Mouse (Mus musculus): Measurements from ENCODE around the gene Pde4d. TPM values are rescaled to one million over a fixed set of nuclear protein-coding genes. Genes with fewer than 3 reads are reported as not detected.
A peak's percentile ranks its signal among the peaks of the same experiment; 100 is the strongest.

Pde4d gene
- total and polyA plus RNA-seq, 3 experiments, result 18.5 to 18.8 TPM; not detected in 1

DNA sequence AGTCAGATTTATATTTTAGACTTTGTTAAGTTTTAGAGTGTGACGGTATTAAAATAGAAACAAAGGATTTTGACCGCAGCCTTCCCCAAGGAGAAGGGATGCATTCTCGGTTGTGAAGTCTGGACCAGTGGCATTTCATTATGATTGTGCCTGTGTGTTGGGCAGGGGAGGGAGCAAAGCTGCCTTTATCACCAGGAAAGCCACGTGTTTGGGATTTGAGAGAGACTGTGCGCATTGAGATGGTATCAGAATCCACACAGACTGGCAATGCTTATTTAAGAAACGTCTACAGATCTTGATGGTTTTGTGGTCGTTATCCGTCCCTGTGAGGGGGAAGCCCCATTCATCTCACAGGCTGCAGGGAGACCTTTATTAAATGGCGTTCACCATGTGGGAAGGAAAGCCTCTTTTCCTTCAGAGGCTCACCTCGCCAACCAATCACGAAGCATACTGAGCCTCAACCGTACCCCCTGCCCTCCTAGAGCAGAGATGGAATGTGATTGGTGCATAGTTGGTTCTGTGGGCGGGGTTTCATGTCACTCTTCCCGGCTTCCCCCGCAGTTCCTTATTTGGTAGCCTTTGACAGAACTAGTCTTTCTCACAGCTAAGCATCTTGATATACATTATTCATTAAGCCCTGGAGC lies 1476.7 kb downstream of the Pde4d start:
- Histone ChIP-seq H3K9me3 (replicated peaks; ENCODE audit: insufficient read depth, low read length) (no peaks in the 10 kb centered on the region), H3K27ac (ENCODE audit: control insufficient read depth, low read depth, low read length) (no peak overlapping the region), H3K4me3 (ENCODE audit: control insufficient read depth in 1 of 2, insufficient read depth in 1 of 2, low read depth in 2 of 2, low read length in 2 of 2) (no peak overlapping the region), H3K79me2 (ENCODE audit: control insufficient read depth, insufficient read depth, low read length, poor library complexity) (no peaks in the 10 kb centered on the region; the same call in 1 of the 2 replicates), H3K9ac (ENCODE audit: control insufficient read depth, low read depth, low read length, poor library complexity, severe bottlenecking) (no peak overlapping the region), H3K4me1 (ENCODE audit: control insufficient read depth in 1 of 2, insufficient read depth in 2 of 2, low read length in 2 of 2) (peaks cover 0 to 4% of the 10 kb centered on the region in 2 experiments; a peak in 2 of 4 replicates), H3K36me3 (ENCODE audit: control insufficient read depth in 1 of 2, insufficient read depth in 2 of 2, low read length in 2 of 2) (peaks cover 0 to 7% of the 10 kb centered on the region in 2 experiments; a peak in 3 of 4 replicates), H3K27me3 (ENCODE audit: control insufficient read depth in 1 of 2, insufficient read depth in 2 of 2, low read length in 2 of 2) (no peaks in the 10 kb centered on the region)
- DNase-seq (ENCODE audit: low read depth, low spot score), result peak; percentile 80
- TF ChIP-seq MYC (IDR thresholded peaks at IDR 0.05; ENCODE audit: low read depth, low read length) (peak; percentile 83), POLR2A (IDR thresholded peaks at IDR 0.05; ENCODE audit: control insufficient read depth in 1 of 2, insufficient read depth in 1 of 2, low read depth in 1 of 2, low read length in 2 of 2, poor library complexity in 1 of 2) (peak in 1 of 2 experiments; percentile 33; a peak in 1 of 4 replicates), POLR2AphosphoS5 (IDR thresholded peaks at IDR 0.05; ENCODE audit: borderline replicate concordance, low read depth, low read length) (no peak), ZNF384 (IDR thresholded peaks at IDR 0.05; ENCODE audit: low read depth, low read length) (no peak), ETS1 (IDR thresholded peaks at IDR 0.05; ENCODE audit: low read depth, low read length) (no peak), MAX (IDR thresholded peaks at IDR 0.05; ENCODE audit: low read length) (peak; percentile 74), HCFC1 (IDR thresholded peaks at IDR 0.05; ENCODE audit: low read depth, low read length) (no peak), RAD21 (IDR thresholded peaks at IDR 0.05; ENCODE audit: low read depth, low read length) (no peak), MAZ (IDR thresholded peaks at IDR 0.05; ENCODE audit: low read depth, low read length) (no peak), MAFK (IDR thresholded peaks at IDR 0.05; ENCODE audit: borderline replicate concordance, low read depth, low read length) (no peak), BHLHE40 (IDR thresholded peaks at IDR 0.05; ENCODE audit: borderline replicate concordance, low read depth, low read length) (no peak)

GRCm38 (mm10) chr13:109927782-109928181 lies 1478.0 kb downstream of the Pde4d start:
- Histone ChIP-seq H3K9me3 (replicated peaks; ENCODE audit: insufficient read depth, low read length) (no peaks in the 10 kb centered on the region), H3K36me3 (ENCODE audit: control insufficient read depth in 1 of 2, insufficient read depth in 2 of 2, low read length in 2 of 2) (peaks cover 0 to 7% of the 10 kb centered on the region in 2 experiments; a peak in 2 of 4 replicates), H3K4me1 (ENCODE audit: control insufficient read depth in 1 of 2, insufficient read depth in 2 of 2, low read length in 2 of 2) (peaks cover 0 to 4% of the 10 kb centered on the region in 2 experiments; a peak in 2 of 4 replicates), H3K9ac (ENCODE audit: control insufficient read depth, low read depth, low read length, poor library complexity, severe bottlenecking) (no peak overlapping the region), H3K27ac (ENCODE audit: control insufficient read depth, low read depth, low read length) (no peak overlapping the region), H3K4me3 (ENCODE audit: control insufficient read depth in 1 of 2, insufficient read depth in 1 of 2, low read depth in 2 of 2, low read length in 2 of 2) (no peak overlapping the region), H3K79me2 (ENCODE audit: control insufficient read depth, insufficient read depth, low read length, poor library complexity) (no peaks in the 10 kb centered on the region; the same call in 1 of the 2 replicates), H3K27me3 (ENCODE audit: control insufficient read depth in 1 of 2, insufficient read depth in 2 of 2, low read length in 2 of 2) (no peaks in the 10 kb centered on the region)
- TF ChIP-seq MYC (IDR thresholded peaks at IDR 0.05; ENCODE audit: low read depth, low read length) (no peak), KAT2A (conservative IDR thresholded peaks at IDR 0.05; ENCODE audit: low read depth, low read length) (no peak), BHLHE40 (IDR thresholded peaks at IDR 0.05; ENCODE audit: borderline replicate concordance, low read depth, low read length) (no peak), MXI1 (IDR thresholded peaks at IDR 0.05; ENCODE audit: low read depth, low read length) (no peak)
- DNase-seq (ENCODE audit: low read depth, low spot score), result no peak

- H3K9ac ChIP-seq (ENCODE audit: control insufficient read depth, low read depth, low read length, poor library complexity, severe bottlenecking), result no peak overlapping the region
- no peaks in the 10 kb centered on the region for H3K9me3 ChIP-seq (replicated peaks; ENCODE audit: insufficient read depth, low read length)
- no peak for DNase-seq (ENCODE audit: low read depth, low spot score)
- peaks cover 0 to 2% of the 10 kb centered on the region in 2 experiments; a peak in 1 of 4 replicates for H3K36me3 ChIP-seq (ENCODE audit: control insufficient read depth in 1 of 2, insufficient read depth in 2 of 2, low read length in 2 of 2)
- H3K4me3 ChIP-seq (ENCODE audit: control insufficient read depth in 1 of 2, insufficient read depth in 1 of 2, low read depth in 2 of 2, low read length in 2 of 2), result no peak overlapping the region
- no peaks in the 10 kb centered on the region for H3K4me1 ChIP-seq (ENCODE audit: control insufficient read depth in 1 of 2, insufficient read depth in 2 of 2, low read length in 2 of 2)
- no peak overlapping the region for H3K27ac ChIP-seq (ENCODE audit: control insufficient read depth, low read depth, low read length)
- H3K79me2 ChIP-seq (ENCODE audit: control insufficient read depth, insufficient read depth, low read length, poor library complexity), result no peaks in the 10 kb centered on the region; the same call in 1 of the 2 replicates
- no peaks in the 10 kb centered on the region for H3K27me3 ChIP-seq (ENCODE audit: control insufficient read depth in 1 of 2, insufficient read depth in 2 of 2, low read length in 2 of 2)
- TF ChIP-seq HCFC1 (IDR thresholded peaks at IDR 0.05; ENCODE audit: low read depth, low read length), result no peak
- no peak for TF ChIP-seq USF2 (IDR thresholded peaks at IDR 0.05; ENCODE audit: borderline replicate concordance in 1 of 2, insufficient read depth in 1 of 2, low read depth in 1 of 2, low read length in 2 of 2)
- TF ChIP-seq MAZ (IDR thresholded peaks at IDR 0.05; ENCODE audit: low read depth, low read length), result no peak
- no peak for TF ChIP-seq CTCF (IDR thresholded peaks at IDR 0.05 in 2 of 3, conservative IDR thresholded peaks at IDR 0.05 in 1 of 3; ENCODE audit: control insufficient read depth in 1 of 3, insufficient read depth in 1 of 3, low read depth in 2 of 3, low read length in 3 of 3, poor library complexity in 1 of 3, severe bottlenecking in 1 of 3)
- TF ChIP-seq TAL1 (IDR thresholded peaks at IDR 0.05; ENCODE audit: low read length), result no peak
- TF ChIP-seq RCOR1 (IDR thresholded peaks at IDR 0.05; ENCODE audit: low read depth, low read length), result no peak
- no peak for TF ChIP-seq MEF2A (IDR thresholded peaks at IDR 0.05; ENCODE audit: extremely low read depth, insufficient replicate concordance, low read depth, low read length, poor library complexity, severe bottlenecking)
- TF ChIP-seq USF1 (IDR thresholded peaks at IDR 0.05; ENCODE audit: low read depth, low read length), result no peak
- no peak for TF ChIP-seq ETS1 (IDR thresholded peaks at IDR 0.05; ENCODE audit: low read depth, low read length)
- no peak for TF ChIP-seq GATA1 (IDR thresholded peaks at IDR 0.05; ENCODE audit: low read depth, low read length)
- TF ChIP-seq MAX (IDR thresholded peaks at IDR 0.05; ENCODE audit: low read length), result no peak
- no peak for TF ChIP-seq RAD21 (IDR thresholded peaks at IDR 0.05; ENCODE audit: low read depth, low read length)
- TF ChIP-seq POLR2AphosphoS5 (IDR thresholded peaks at IDR 0.05; ENCODE audit: borderline replicate concordance, low read depth, low read length), result no peak
- no peak for TF ChIP-seq SIN3A (IDR thresholded peaks at IDR 0.05; ENCODE audit: low read length)
- no peak for TF ChIP-seq POLR2A (IDR thresholded peaks at IDR 0.05; ENCODE audit: control insufficient read depth in 1 of 2, insufficient read depth in 1 of 2, low read depth in 1 of 2, low read length in 2 of 2, poor library complexity in 1 of 2)
- TF ChIP-seq CHD1 (IDR thresholded peaks at IDR 0.05; ENCODE audit: low read depth, low read length), result no peak
These were observed 1482.9 kb downstream of the Pde4d start for GRCm38 (mm10) chr13:109932688-109933087.

Data from MEL (cell line).